Mouse (Mus musculus): ENCODE measurements around the gene Pfkl. TPM values are rescaled to one million over a fixed set of nuclear protein-coding genes. Genes with fewer than 3 reads are reported as not detected.
A peak's percentile ranks its signal among the peaks of the same experiment; 100 is the strongest.
"Not testable (repeated sequence)": the region's sequence is repeated elsewhere in the genome, so short reads cannot be mapped to it uniquely, and the experiment has no call there.

The Pfkl gene
- polyA plus RNA-seq, 1 experiment from 2014 or later = 187 TPM

DNA sequence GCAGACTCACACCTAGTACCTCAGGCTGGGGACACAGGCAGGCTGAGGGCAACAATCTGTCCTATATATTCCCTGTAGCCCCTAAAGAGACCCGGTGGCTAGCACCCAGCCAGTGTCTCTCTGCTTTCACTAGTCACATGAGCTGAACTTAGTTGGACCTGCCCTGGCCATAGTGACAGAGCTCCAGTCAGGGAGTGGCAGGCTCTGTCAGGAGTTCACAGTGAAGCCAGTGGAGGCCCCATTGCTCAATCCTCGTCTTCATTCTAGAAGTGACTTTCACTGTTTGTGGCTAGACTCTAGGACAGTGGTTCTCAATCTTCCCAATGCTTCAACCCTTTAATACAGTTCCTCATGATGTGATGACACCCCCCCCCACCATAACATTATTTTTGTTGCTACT, 22.1 kb upstream of the Pfkl start:
- DNase-seq (ENCODE audit: low spot score) = no peak
- Histone ChIP-seq H3K27ac (no peak overlapping the region), H3K4me1 (replicated peaks) (no peaks in the 10 kb centered on the region), H3K27me3 (ENCODE audit: insufficient read depth, poor library complexity, severe bottlenecking) (no peaks in the 10 kb centered on the region), H3K9me3 (no peaks in the 10 kb centered on the region), H3K4me3 (no peak overlapping the region), H3K36me3 (no peaks in the 10 kb centered on the region)
- WGBS = 83% methylated on average over 2 of the region's 2 CpGs

DNA sequence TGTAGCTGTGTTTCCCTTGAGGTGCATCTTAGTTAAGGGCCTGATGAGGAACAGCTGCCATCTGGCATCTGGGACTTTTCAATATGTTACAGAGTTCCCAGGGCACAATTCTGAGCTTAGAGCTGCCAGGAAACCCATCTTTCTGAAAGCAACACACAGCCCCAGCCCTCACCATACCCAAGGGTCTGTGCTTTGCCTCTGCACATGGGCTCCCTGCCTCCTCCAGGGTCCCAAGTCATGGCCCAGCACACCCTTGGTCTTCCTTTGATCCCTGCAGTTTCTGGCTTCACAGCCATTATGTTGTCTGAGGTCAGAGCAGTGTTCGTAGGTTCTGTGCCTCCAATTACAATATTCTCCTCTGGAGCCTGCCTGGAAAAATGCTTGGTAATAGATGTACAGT, 19.2 kb upstream of the Pfkl start:
- 89% methylated on average over 1 of the region's 1 CpGs for WGBS
- no peaks in the 10 kb centered on the region for H3K4me1 ChIP-seq (replicated peaks)
- no peak overlapping the region for H3K4me3 ChIP-seq
- no peaks in the 10 kb centered on the region for H3K36me3 ChIP-seq
- H3K27ac ChIP-seq = no peak overlapping the region
- H3K27me3 ChIP-seq (ENCODE audit: insufficient read depth, poor library complexity, severe bottlenecking) = no peaks in the 10 kb centered on the region
- H3K9me3 ChIP-seq = no peaks in the 10 kb centered on the region
- no peak for DNase-seq (ENCODE audit: low spot score)

DNA sequence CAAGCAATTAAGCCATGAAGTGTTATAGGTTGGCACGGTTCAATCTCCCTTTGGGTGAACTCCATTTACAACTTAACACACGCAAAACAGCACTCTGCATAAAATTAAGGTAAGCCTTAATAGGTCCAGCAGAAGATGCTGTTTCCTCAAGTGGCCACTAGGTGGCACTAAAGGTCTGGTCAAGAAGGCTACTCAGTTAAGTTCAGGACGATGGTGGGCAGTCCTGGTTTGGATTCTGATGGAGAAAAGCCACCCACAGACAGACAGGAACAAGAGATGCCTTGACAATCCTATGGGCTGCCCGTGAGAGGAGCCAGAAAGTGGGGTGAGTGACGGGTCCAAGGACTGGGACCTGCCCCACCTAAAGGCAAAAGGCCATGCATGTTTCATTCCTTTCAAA, 18.2 kb upstream of the Pfkl start:
- Histone ChIP-seq H3K27ac (no peak overlapping the region), H3K9me3 (no peaks in the 10 kb centered on the region), H3K4me1 (replicated peaks) (no peaks in the 10 kb centered on the region), H3K36me3 (no peaks in the 10 kb centered on the region), H3K4me3 (no peak overlapping the region), H3K27me3 (ENCODE audit: insufficient read depth, poor library complexity, severe bottlenecking) (no peaks in the 10 kb centered on the region)
- whole genome bisulfite sequencing = 6% methylated on average over 5 of the region's 5 CpGs
- DNase-seq (ENCODE audit: low spot score) = peak; percentile 79

DNA sequence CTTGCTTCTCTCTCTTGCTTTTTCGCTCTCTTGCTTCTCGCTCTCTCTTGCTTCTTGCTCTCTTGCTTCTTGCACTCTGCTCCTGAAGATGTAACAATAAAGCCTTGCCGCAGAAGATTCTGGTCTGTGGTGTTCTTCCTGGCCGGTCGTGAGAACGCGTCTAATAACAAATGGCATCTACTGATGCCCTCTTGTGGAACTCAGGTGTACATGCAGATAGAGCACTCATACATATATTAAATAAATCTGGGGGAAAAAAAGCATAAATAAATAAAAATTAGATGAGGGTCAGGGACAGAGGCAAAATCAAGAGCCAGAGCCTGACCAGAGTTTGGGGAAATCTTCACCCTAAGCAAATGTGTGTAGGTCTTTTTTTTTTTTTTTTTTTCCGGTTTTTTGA, 15.6 kb upstream of the Pfkl start:
- H3K36me3 ChIP-seq; H3K4me1 ChIP-seq (replicated peaks); H3K27ac ChIP-seq; H3K9me3 ChIP-seq; H3K4me3 ChIP-seq; H3K27me3 ChIP-seq (ENCODE audit: insufficient read depth, poor library complexity, severe bottlenecking); DNase-seq (ENCODE audit: low spot score): not testable (repeated sequence)
- 85% methylated on average over 6 of the region's 8 CpGs for WGBS

DNA sequence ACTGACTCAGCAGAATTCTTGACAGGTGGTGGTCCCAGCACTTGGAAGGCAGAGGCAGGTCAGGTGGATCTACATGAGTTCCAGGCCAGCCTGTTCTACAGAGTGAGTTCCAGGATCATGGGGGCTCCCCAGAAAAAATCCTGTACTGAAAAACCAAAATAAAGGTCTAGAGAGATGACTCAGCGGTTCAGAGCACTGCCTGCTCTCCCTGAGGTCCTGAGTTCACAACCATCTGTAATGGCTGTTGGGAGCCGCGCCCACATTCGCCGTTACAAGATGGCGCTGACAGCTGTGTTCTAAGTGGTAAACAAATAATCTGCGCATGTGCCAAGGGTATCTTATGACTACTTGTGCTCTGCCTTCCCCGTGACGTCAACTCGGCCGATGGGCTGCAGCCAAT, 10.1 kb upstream of the Pfkl start:
- H3K36me3 ChIP-seq; H3K4me3 ChIP-seq; H3K4me1 ChIP-seq (replicated peaks); DNase-seq (ENCODE audit: low spot score); H3K27me3 ChIP-seq (ENCODE audit: insufficient read depth, poor library complexity, severe bottlenecking); H3K9me3 ChIP-seq; H3K27ac ChIP-seq: not testable (repeated sequence)
- WGBS = 95% methylated on average over 7 of the region's 11 CpGs

DNA sequence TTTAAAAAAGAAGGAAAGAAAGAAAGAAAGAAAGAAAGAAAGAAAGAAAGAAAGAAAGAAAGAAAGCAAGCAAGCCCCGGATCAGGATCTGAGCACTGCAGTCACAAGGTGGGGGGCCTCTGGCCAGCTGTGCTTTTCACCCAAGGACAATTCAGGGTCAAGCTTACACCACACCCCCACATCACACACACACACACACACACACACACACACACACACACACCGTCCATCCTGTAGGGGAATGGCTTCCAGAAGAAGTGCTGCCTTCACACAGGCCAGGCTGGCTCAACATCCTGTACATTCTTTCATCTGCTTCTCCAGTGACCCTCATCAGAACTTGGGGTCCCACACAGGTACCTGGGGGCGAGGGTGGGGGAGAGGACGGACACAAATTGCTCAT, 9.4 kb upstream of the Pfkl start:
- no peak overlapping the region for H3K27ac ChIP-seq
- no peaks in the 10 kb centered on the region for H3K36me3 ChIP-seq
- H3K4me1 ChIP-seq (replicated peaks) = 0 out of 2 replicates have a peak, but pooled peaks cover 2% of the 10 kb centered on the region
- no peak for DNase-seq (ENCODE audit: low spot score)
- H3K27me3 ChIP-seq (ENCODE audit: insufficient read depth, poor library complexity, severe bottlenecking) = no peaks in the 10 kb centered on the region
- peaks cover 5% of the 10 kb centered on the region; the same call in 1 of the 2 replicates for H3K9me3 ChIP-seq
- WGBS = 82% methylated on average over 4 of the region's 4 CpGs
- no peak overlapping the region for H3K4me3 ChIP-seq

DNA sequence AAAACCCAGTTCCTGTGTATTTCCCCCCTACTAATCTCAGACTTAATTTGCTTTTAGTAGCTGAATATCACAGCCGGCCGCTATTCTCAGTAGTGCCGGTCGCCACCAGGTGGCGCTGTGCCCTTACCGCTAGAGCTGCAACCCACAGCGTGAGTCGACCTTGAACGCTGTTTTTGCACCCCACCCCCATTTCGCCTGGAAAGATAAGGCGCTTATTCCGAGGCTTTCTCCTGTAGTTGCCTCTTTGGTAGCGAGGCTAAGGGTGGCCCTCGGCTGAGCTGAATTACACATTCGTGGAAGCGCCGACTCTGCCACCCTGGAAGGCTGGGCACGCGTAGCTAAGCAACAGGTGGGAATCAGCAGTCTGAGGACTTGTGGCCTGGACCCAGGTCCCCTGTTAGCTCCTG, 8.9 kb upstream of the Pfkl start:
- Histone ChIP-seq H3K4me1 (replicated peaks) (0 out of 2 replicates have a peak, but pooled peaks cover 2% of the 10 kb centered on the region), H3K27me3 (ENCODE audit: insufficient read depth, poor library complexity, severe bottlenecking) (no peaks in the 10 kb centered on the region), H3K27ac (no peak overlapping the region), H3K4me3 (peak overlapping the region; percentile 41), H3K9me3 (peaks cover 5% of the 10 kb centered on the region; the same call in 1 of the 2 replicates), H3K36me3 (no peaks in the 10 kb centered on the region)
- 21% methylated on average over 19 of the region's 19 CpGs for WGBS
- peak; percentile 81 for DNase-seq (ENCODE audit: low spot score)

DNA sequence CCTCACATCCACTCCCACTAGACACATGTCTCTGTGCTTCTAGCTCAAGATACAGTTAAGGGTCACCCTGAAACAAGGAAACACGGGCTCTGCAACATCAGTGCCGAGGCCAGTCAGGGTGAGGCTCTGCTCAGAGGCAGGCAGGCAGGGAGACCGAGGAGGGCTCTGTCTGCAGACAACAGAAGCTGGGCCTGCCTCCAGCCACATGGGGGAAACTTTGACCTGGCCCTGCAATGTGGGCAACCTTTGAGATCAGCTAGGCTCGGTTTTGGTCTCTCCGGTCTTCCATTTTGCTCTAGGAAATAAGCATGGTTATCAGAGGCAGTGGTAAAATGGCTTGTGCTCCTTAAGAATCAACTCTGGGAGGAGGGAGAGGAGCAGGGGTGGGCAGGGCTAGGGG, 6.5 kb upstream of the Pfkl start:
- Histone ChIP-seq H3K36me3 (no peaks in the 10 kb centered on the region), H3K9me3 (peaks cover 5% of the 10 kb centered on the region; the same call in 1 of the 2 replicates), H3K4me3 (no peak overlapping the region), H3K27me3 (ENCODE audit: insufficient read depth, poor library complexity, severe bottlenecking) (no peaks in the 10 kb centered on the region), H3K27ac (no peak overlapping the region), H3K4me1 (replicated peaks) (0 out of 2 replicates have a peak, but pooled peaks cover 2% of the 10 kb centered on the region)
- 54% methylated on average over 5 of the region's 5 CpGs for WGBS
- no peak for DNase-seq (ENCODE audit: low spot score)

DNA sequence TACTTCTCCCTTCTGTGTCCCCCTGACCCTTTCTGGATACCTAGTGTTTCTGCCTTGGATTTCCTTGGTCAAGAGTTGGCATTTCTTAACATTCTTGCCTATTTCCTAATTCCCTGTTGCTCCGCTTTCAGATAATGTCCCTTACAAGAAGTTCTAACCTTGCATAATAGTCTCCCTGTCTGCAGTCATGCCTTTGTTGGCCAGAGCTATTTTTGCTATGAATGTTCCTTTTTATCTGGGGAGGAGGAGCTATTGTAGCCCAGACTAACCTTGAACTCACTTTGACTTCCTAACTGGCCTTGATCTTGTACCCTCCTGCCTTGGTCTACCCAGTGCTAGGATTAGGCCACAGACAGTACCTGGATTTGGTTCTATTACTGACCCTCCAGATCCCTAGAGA, 5.6 kb upstream of the Pfkl start:
- peaks cover 4% of the 10 kb centered on the region for H3K4me1 ChIP-seq (replicated peaks)
- no peaks in the 10 kb centered on the region for H3K36me3 ChIP-seq
- no peak for DNase-seq (ENCODE audit: low spot score)
- no peak overlapping the region for H3K4me3 ChIP-seq
- no peak overlapping the region for H3K27ac ChIP-seq
- 0 out of 2 replicates have a peak, but pooled peaks cover 3% of the 10 kb centered on the region for H3K27me3 ChIP-seq (ENCODE audit: insufficient read depth, poor library complexity, severe bottlenecking)
- H3K9me3 ChIP-seq = peaks cover 5% of the 10 kb centered on the region; the same call in 1 of the 2 replicates
- WGBS = 93% methylated on average over 1 of the region's 1 CpGs

DNA sequence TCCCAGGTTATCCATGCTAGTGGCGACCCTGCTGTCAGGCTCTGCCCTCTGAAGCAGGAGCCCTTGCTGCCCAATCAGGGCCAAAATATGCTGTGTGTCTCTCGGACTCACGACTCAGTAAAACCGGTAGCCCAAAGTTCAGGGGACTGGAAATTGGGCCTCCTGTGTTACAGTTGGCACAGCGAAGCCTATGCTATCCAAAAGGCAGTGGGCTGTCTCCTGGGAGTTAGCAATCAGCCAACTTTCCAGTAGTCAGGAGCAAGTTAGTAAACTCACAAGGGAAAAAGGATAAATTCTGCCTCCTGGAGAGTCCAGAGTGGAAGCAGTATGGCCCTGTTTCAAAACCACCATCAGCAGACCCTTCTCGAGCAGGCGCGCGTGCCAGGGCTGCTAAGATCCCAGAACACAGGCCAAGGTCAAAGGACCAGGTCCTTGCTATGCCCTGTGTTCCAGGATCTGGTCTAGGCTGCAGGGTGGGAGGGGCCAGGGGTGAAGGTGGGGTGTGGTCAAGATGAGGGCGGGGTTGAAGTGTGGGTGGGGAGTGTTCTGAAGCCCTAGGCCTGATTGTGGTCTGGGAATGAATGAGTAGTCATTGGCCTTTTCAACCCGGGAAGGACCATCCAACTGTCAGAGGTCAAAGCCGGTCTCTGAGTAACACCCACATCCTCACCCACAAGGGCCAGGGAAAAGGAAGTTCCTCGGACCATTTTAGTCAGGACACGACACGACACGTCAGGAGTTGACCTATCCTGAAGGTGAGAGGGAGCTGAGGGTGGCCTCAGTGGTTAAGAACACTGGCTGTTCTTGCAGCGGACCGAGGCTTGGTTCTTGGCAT, 3.0 kb upstream of the Pfkl start:
- DNase-seq (ENCODE audit: low spot score) = no peak
- Histone ChIP-seq H3K27ac (no peak overlapping the region), H3K4me3 (no peak overlapping the region), H3K27me3 (ENCODE audit: insufficient read depth, poor library complexity, severe bottlenecking) (0 out of 2 replicates have a peak, but pooled peaks cover 3% of the 10 kb centered on the region), H3K4me1 (replicated peaks) (peaks cover 26% of the 10 kb centered on the region), H3K9me3 (peaks cover 5% of the 10 kb centered on the region; the same call in 1 of the 2 replicates), H3K36me3 (no peaks in the 10 kb centered on the region)
- WGBS = 91% methylated on average over 18 of the region's 18 CpGs

DNA sequence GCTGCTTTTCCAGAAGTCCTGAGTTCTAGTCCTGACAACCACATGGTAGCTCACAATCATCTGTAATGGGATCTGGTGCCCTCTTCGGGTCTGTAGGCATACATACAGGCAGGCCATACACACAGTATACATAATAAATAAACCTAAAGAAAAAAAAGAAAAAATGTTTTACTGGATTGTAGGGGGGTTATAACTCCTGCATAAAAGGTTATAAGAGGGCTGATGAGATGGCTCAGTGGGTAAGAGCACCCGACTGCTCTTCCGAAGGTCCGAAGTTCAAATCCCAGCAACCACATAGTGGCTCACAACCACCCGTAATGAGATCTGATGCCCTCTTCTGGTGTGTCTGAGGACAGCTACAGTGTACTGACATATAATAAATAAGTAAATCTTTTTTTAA, 1.2 kb upstream of the Pfkl start:
- not testable (repeated sequence) for H3K36me3 ChIP-seq; H3K9me3 ChIP-seq; H3K27me3 ChIP-seq (ENCODE audit: insufficient read depth, poor library complexity, severe bottlenecking); DNase-seq (ENCODE audit: low spot score); H3K27ac ChIP-seq; H3K4me3 ChIP-seq
- peaks cover 44% of the 10 kb centered on the region for H3K4me1 ChIP-seq (replicated peaks)
- 91% methylated on average over 5 of the region's 5 CpGs for WGBS

DNA sequence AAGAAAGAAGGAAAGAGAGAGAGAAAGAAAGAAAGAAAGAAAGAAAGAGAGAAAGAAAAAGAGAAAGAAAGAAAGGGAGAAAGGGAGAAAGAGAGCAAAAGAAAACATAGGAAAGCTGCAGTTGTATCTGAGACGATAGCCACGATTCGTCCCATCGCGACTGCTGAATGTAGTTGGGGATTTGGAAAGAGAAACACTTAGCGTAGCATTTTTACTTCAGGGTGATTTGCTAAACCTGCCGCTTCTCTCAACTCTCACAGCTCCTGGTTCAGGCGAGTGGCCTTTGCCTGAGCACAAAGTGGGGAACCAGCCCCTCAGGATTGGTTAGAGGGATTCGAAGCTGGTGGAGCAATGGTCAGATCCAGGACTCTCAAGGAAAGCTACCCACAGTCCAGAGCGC, 452 bp upstream of the Pfkl start:
- peaks cover 52% of the 10 kb centered on the region for H3K4me1 ChIP-seq (replicated peaks)
- 24% methylated on average over 10 of the region's 10 CpGs for WGBS
- H3K27me3 ChIP-seq (ENCODE audit: insufficient read depth, poor library complexity, severe bottlenecking) = 0 out of 2 replicates have a peak, but pooled peaks cover 3% of the 10 kb centered on the region
- peak overlapping the region; percentile 87 for H3K4me3 ChIP-seq
- peak; percentile 31 for DNase-seq (ENCODE audit: low spot score)
- H3K9me3 ChIP-seq = peaks cover 5% of the 10 kb centered on the region; the same call in 1 of the 2 replicates
- no peak overlapping the region for H3K27ac ChIP-seq
- peaks cover 9% of the 10 kb centered on the region for H3K36me3 ChIP-seq

DNA sequence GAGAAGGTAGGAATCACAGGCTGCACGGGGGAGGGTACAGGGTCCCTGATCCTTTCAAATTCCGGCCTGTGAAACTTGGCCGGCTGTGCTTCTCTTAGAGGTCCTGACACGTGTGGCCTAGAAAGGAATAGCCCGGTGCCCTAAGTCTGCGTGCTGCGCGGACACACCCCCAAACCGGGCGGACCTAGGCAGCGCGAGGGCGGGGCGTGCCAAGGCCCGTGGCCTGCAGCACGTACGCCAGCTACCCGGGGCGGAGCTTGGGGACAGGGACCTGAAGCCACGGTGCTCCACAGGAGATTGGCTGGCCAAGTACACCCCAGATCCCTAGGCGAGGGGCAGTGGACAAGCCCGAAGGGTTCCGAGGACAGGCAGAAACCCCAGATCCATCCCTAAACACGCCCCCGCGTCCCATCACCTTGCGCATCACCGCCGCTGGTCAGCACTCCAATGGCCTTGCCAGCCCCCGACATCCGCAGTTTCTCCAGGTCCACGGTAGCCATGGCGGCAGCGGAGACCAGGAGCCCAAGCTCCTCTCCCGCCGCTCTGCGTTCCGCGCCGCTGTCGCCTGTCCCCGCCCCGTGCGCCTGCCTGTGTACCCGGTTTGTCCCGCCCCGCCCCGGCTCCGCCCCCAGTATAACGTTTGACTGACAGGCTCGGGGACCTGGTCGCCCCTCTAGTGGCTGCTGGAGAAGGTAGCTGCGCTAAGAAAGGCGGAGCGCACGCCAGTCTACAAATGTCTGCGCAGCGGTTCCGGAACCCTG, 519 bp downstream of the Pfkl start:
- DNase-seq (ENCODE audit: low spot score) = peak; percentile 97
- H3K4me3 ChIP-seq = peak overlapping the region; percentile 87
- H3K4me1 ChIP-seq (replicated peaks) = peaks cover 60% of the 10 kb centered on the region
- 0 out of 2 replicates have a peak, but pooled peaks cover under 1% of the 10 kb centered on the region for H3K9me3 ChIP-seq
- H3K27me3 ChIP-seq (ENCODE audit: insufficient read depth, poor library complexity, severe bottlenecking) = 0 out of 2 replicates have a peak, but pooled peaks cover 3% of the 10 kb centered on the region
- peaks cover 19% of the 10 kb centered on the region for H3K36me3 ChIP-seq
- under 1% methylated on average over 59 of the region's 59 CpGs for WGBS
- H3K27ac ChIP-seq = peak overlapping the region; percentile 98

All from hindbrain, embryonic 10.5 days (tissue).